Mouse (Mus musculus) embryonic fibroblast, embryonic 13.5 days (primary cell): ENCODE data around the gene Babam2.

Source experiments
- CTCF ChIP-seq: IDR thresholded peaks from 2 replicates; pipeline ENCODE4 v1.5.1; 2011; ENCODE audit warnings: mild to moderate bottlenecking, control low read depth, low read length, moderate library complexity, borderline replicate concordance; ENCODE audit not compliant: insufficient read depth
- POLR2A ChIP-seq: IDR thresholded peaks from 2 replicates; pipeline ENCODE4 v1.6.1; 2011; ENCODE audit warnings: low read depth, mild to moderate bottlenecking, control low read depth, low read length, moderate library complexity

DNA sequence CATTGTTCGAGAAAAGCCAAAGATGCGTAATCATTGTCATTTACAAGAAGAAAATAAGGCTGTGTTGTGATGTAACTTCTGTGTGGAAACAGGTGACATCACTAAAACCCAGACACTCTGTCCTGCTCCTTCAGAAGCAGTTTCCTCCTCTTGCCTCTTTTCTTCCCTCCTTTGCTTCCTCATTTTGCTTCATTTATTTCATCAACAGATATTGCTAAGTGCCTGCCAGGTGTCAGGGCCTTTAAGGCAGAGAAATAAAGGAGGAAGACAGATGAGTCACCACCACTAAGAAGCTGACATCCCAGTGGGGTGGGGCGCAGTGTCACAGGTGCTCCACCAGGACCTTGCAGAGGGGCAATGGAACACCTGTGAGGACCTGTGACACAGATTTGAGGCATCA, 258.9 kb downstream of the Babam2 start:
- TF ChIP-seq CTCF: no peak
- no peak for TF ChIP-seq POLR2A
